In genomic region chr5:24329212-24329964, GRCm38 (mm10) we compare ENCODE assay signal across 9 mouse cellular contexts. TPM values are rescaled to one million over a fixed set of nuclear protein-coding genes. Genes with fewer than 3 reads are reported as not detected.
DNase-seq lines count a peak whose midpoint lies in the region; ATAC-seq and TF ChIP-seq lines count a peak whose summit lies in the region.
"Had no signal": no experiment of that assay in that cellular context is flagged by ENCODE, and none has a peak within 500 bp of the region (broad histone marks: within the 10 kb centered on the region; RNA-seq: fewer than 3 reads in every experiment).

No protein-coding gene starts in this region.

- peak overlapping the region; percentile 27 for H3K4me3 ChIP-seq in ES-Bruce4 (ENCODE audit: low read depth, low read length)
- peak overlapping the region; percentile 16 for H3K4me3 ChIP-seq in forebrain, embryonic 14.5 days (ENCODE audit: low read depth, low read length)
- H3K4me3 ChIP-seq in midbrain, embryonic 11.5 days (ENCODE audit: low read depth, low read length), result peak overlapping the region; percentile 13

- no peaks in the 10 kb centered on the region for H3K9me3 ChIP-seq in ES-Bruce4 (replicated peaks; ENCODE audit: control insufficient read depth, insufficient read depth, low read length, poor library complexity, severe bottlenecking)
- H3K9me3 ChIP-seq in forebrain, embryonic 14.5 days (replicated peaks; ENCODE audit: control insufficient read depth, low read length), result no peaks in the 10 kb centered on the region
- H3K9me3 ChIP-seq in midbrain, embryonic 11.5 days (ENCODE audit: control insufficient read depth, low read length), result no peaks in the 10 kb centered on the region

- peak overlapping the region; percentile 29; the same call in 1 of the 2 replicates for H3K9ac ChIP-seq in ES-Bruce4 (ENCODE audit: low read depth, poor library complexity, severe bottlenecking)
- H3K9ac ChIP-seq in forebrain, embryonic 14.5 days (ENCODE audit: low read length), result peak overlapping the region; percentile 57
- peak overlapping the region; percentile 67 for H3K9ac ChIP-seq in midbrain, embryonic 11.5 days (ENCODE audit: low read length)

- TF ChIP-seq POLR2A in ES-Bruce4 (IDR thresholded peaks at IDR 0.05; ENCODE audit: insufficient read depth, low read length), result no peak

- no peaks in the 10 kb centered on the region for H3K4me1 ChIP-seq in ES-Bruce4 (ENCODE audit: control insufficient read depth, insufficient read depth, low read length)
- H3K4me1 ChIP-seq in forebrain, embryonic 14.5 days (ENCODE audit: control insufficient read depth, insufficient read depth, low read length), result peaks cover 15% of the 10 kb centered on the region
- H3K4me1 ChIP-seq in midbrain, embryonic 11.5 days (ENCODE audit: control insufficient read depth, insufficient read depth, low read length), result peaks cover 17% of the 10 kb centered on the region

- H3K27ac ChIP-seq in ES-Bruce4 (ENCODE audit: insufficient read depth, low read length), result no peak overlapping the region
- peak overlapping the region; percentile 48; the same call in 1 of the 2 replicates for H3K27ac ChIP-seq in forebrain, embryonic 14.5 days (ENCODE audit: low read depth, low read length)
- peak overlapping the region; percentile 44; the same call in 1 of the 2 replicates for H3K27ac ChIP-seq in midbrain, embryonic 11.5 days (ENCODE audit: low read depth, low read length)

- no peaks in the 10 kb centered on the region for H3K36me3 ChIP-seq in ES-Bruce4 (ENCODE audit: control insufficient read depth, insufficient read depth, low read length, poor library complexity, severe bottlenecking)
- peaks cover 20% of the 10 kb centered on the region for H3K36me3 ChIP-seq in forebrain, embryonic 14.5 days (ENCODE audit: control insufficient read depth, insufficient read depth, low read length)
- H3K36me3 ChIP-seq in midbrain, embryonic 11.5 days (ENCODE audit: control insufficient read depth, insufficient read depth, low read length), result peaks cover 6% of the 10 kb centered on the region; the same call in 1 of the 2 replicates

- WGBS in forebrain, embryonic 14.5 days, result 5% methylated on average over 21 of the region's 27 CpGs
- 6% methylated on average over 27 of the region's 27 CpGs for WGBS in midbrain, embryonic 11.5 days

- H3K27me3 ChIP-seq in ES-Bruce4 (ENCODE audit: control insufficient read depth, insufficient read depth, low read length, poor library complexity, severe bottlenecking), result no peaks in the 10 kb centered on the region
- H3K27me3 ChIP-seq in forebrain, embryonic 14.5 days (replicated peaks; ENCODE audit: control insufficient read depth, insufficient read depth, low read length), result no peaks in the 10 kb centered on the region
- H3K27me3 ChIP-seq in midbrain, embryonic 11.5 days (ENCODE audit: control insufficient read depth, insufficient read depth, low read length), result peaks cover 2% of the 10 kb centered on the region; the same call in 1 of the 2 replicates

- no peak for TF ChIP-seq CTCF in ES-Bruce4 (IDR thresholded peaks at IDR 0.05; ENCODE audit: low read depth, low read length)

- DNase-seq in cerebellum, adult 11 months, result peak; percentile 67
- peak; percentile 61 for DNase-seq in forebrain, embryonic 14.5 days (ENCODE audit: low spot score)
- DNase-seq in heart, postnatal 25 days (ENCODE audit: low spot score), result peak; percentile 63
- peak; percentile 85 to 92 for DNase-seq in kidney, postnatal 4 days
- DNase-seq in midbrain, embryonic 11.5 days (ENCODE audit: low spot score, missing footprints), result no peak
- DNase-seq in urinary bladder, postnatal 4 days (ENCODE audit: low spot score in 2 of 2), result peak; percentile 68 to 80
- DNase-seq in T-cell, adult 2 months (ENCODE audit: low spot score), result no peak

- peak; percentile 76 for ATAC-seq in forebrain, embryonic 14.5 days
- peak; percentile 80 for ATAC-seq in midbrain, embryonic 11.5 days (ENCODE audit: low FRiP score)

- no peak for TF ChIP-seq EP300 in ES-Bruce4 (IDR thresholded peaks at IDR 0.05; ENCODE audit: insufficient read depth, low read depth, low read length)

- intact Hi-C loops in heart, postnatal 25 days (cut with DNase I), result no loop called here

- peak overlapping the region; percentile 53 for H3K4me2 ChIP-seq in forebrain, embryonic 14.5 days (ENCODE audit: low read length)
- H3K4me2 ChIP-seq in midbrain, embryonic 11.5 days, result peak overlapping the region; percentile 46

RNA-seq across cellular contexts. Expression of gene Kcnh2, which starts 22.0 kb away (rescaled TPM):
- 3.3 and 5.8 TPM in 2 replicates for polyA plus RNA-seq in ES-Bruce4 (2011; ENCODE audit: insufficient read depth, insufficient read length, low read depth, missing spikeins)
- 4.7 and 5.2 TPM in 2 replicates for polyA plus RNA-seq in forebrain, embryonic 14.5 days (2014; fragmentation: Nextera tagmentation; extraction: Ambion mirVana)
- 10 to 100 TPM; 62.4 to 67.2 TPM for total RNA-seq in heart, postnatal 25 days (2021)
- polyA plus RNA-seq in midbrain, embryonic 11.5 days (2014; fragmentation: Nextera tagmentation; extraction: Ambion mirVana), result 12.5 and 16.2 TPM in 2 replicates
- total RNA-seq: liver, adult 2 months had no signal
- polyA plus RNA-seq: liver, adult 2 months had no signal

RNA-seq across cellular contexts. Expression of gene Nos3, which starts 35.2 kb away (rescaled TPM):
- polyA plus RNA-seq in ES-Bruce4 (2011; ENCODE audit: insufficient read depth, insufficient read length, low read depth, missing spikeins), result 1.1 and 1.2 TPM in 2 replicates
- polyA plus RNA-seq in forebrain, embryonic 14.5 days (2014; fragmentation: Nextera tagmentation; extraction: Ambion mirVana), result 4.6 and 7.6 TPM in 2 replicates
- total RNA-seq in heart, postnatal 25 days (2021), result 10 to 100 TPM; 24.1 to 28.1 TPM
- polyA plus RNA-seq in midbrain, embryonic 11.5 days (2014; fragmentation: Nextera tagmentation; extraction: Ambion mirVana), result 4.9 and 5.5 TPM in 2 replicates

Comparison
In these comparisons a context has a peak if more than half of its experiments do, and no peak if none do; other contexts are left out.
1. DNase-seq: peak in cerebellum, adult 11 months (single experiment), forebrain, embryonic 14.5 days (single experiment), heart, postnatal 25 days (single experiment), kidney, postnatal 4 days (2 of 2) and urinary bladder, postnatal 4 days (2 of 2); none in midbrain, embryonic 11.5 days (single experiment) and T-cell, adult 2 months (single experiment).
2. Peak in every context shown above with its lines, with median percentiles within 50 percentile points of each other: H3K4me3 ChIP-seq and H3K9ac ChIP-seq.